In genomic region chr19:5740320-5741317, GRCm38 (mm10) we compare ENCODE assay signal across 8 mouse cellular contexts. TPM values are rescaled to one million over a fixed set of nuclear protein-coding genes. Genes with fewer than 3 reads are reported as not detected.
A peak's percentile ranks its signal among the peaks of the same experiment; 100 is the strongest.
DNase-seq lines count a peak whose midpoint lies in the region; ATAC-seq lines count a peak whose summit lies in the region.

TSS of gene Ltbp3 (plus strand) at chr19:5740904.

- 15% methylated on average over 10 of the region's 14 CpGs for WGBS in embryonic facial prominence, embryonic 12.5 days
- WGBS in heart, embryonic 13.5 days = 30% methylated on average over 14 of the region's 14 CpGs

- H3K4me3 ChIP-seq in embryonic facial prominence, embryonic 12.5 days = peak within 1 kb of the TSS; percentile 75
- H3K4me3 ChIP-seq in heart, embryonic 13.5 days = peak within 1 kb of the TSS; percentile 83

- peak within 1 kb of the TSS; percentile 93 for H3K9ac ChIP-seq in embryonic facial prominence, embryonic 12.5 days
- H3K9ac ChIP-seq in heart, embryonic 13.5 days = peak within 1 kb of the TSS; percentile 96

- no peaks in the 10 kb centered on the region for H3K36me3 ChIP-seq in embryonic facial prominence, embryonic 12.5 days
- no peaks in the 10 kb centered on the region for H3K36me3 ChIP-seq in heart, embryonic 13.5 days

- H3K27ac ChIP-seq in embryonic facial prominence, embryonic 12.5 days = peak within 1 kb of the TSS; percentile 90
- H3K27ac ChIP-seq in heart, embryonic 13.5 days (replicated peaks) = peak within 1 kb of the TSS; percentile 96

- H3K27me3 ChIP-seq in embryonic facial prominence, embryonic 12.5 days = peaks cover 26% of the 10 kb centered on the region
- peaks cover 71% of the 10 kb centered on the region for H3K27me3 ChIP-seq in heart, embryonic 13.5 days (replicated peaks)

- no peak for ATAC-seq in embryonic facial prominence, embryonic 12.5 days (ENCODE audit: insufficient number of reproducible peaks, insufficient read depth, low FRiP score, low TSS enrichment)
- peak; percentile 43 for ATAC-seq in heart, embryonic 13.5 days (ENCODE audit: extremely low read depth, insufficient number of reproducible peaks, low FRiP score, low TSS enrichment)

- H3K4me2 ChIP-seq in embryonic facial prominence, embryonic 12.5 days (replicated peaks) = peak within 1 kb of the TSS; percentile 93
- peak within 1 kb of the TSS; percentile 96 for H3K4me2 ChIP-seq in heart, embryonic 13.5 days

- H3K9me3 ChIP-seq in embryonic facial prominence, embryonic 12.5 days = no peaks in the 10 kb centered on the region
- H3K9me3 ChIP-seq in heart, embryonic 13.5 days = no peaks in the 10 kb centered on the region

- peaks cover 29% of the 10 kb centered on the region for H3K4me1 ChIP-seq in embryonic facial prominence, embryonic 12.5 days
- peaks cover 58% of the 10 kb centered on the region for H3K4me1 ChIP-seq in heart, embryonic 13.5 days

- DNase-seq in retina, postnatal 1 day = peak; percentile 47
- DNase-seq in retina, embryonic 14.5 days (ENCODE audit: low spot score) = no peak
- DNase-seq in kidney, postnatal 10 days = peak; percentile 81
- peak; percentile 73 to 80 for DNase-seq in lung, adult 18-20 months
- DNase-seq in ovary, postnatal 36 days (ENCODE audit: low spot score) = peak; percentile 84
- DNase-seq in right cerebral cortex, postnatal 25 days = no peak

RNA-seq across cellular contexts. Expression of gene Ltbp3, which starts in this region (rescaled TPM):
- 25.3 and 27.0 TPM in 2 replicates for polyA plus RNA-seq in embryonic facial prominence, embryonic 12.5 days (2016; fragmentation: Nextera tagmentation; extraction: Ambion mirVana)
- polyA plus RNA-seq in heart, embryonic 13.5 days (2015; fragmentation: Nextera tagmentation; extraction: Ambion mirVana) = 22.5 and 24.7 TPM in 2 replicates

Comparison
In these comparisons a context has a peak if more than half of its experiments do, and no peak if none do; other contexts are left out.
1. DNase-seq: peak in retina, postnatal 1 day (single experiment), kidney, postnatal 10 days (single experiment), lung, adult 18-20 months (2 of 2) and ovary, postnatal 36 days (single experiment); none in retina, embryonic 14.5 days (single experiment) and right cerebral cortex, postnatal 25 days (single experiment).